Mouse (Mus musculus) urinary bladder, postnatal 10 days (tissue): ENCODE measurements around the gene Rgs8.

Source experiments
- DNase-seq: peaks from one replicate; pipeline ENCODE4 v3.0.0; 2022; ENCODE audit warnings: low spot score

The Rgs8 gene

DNA sequence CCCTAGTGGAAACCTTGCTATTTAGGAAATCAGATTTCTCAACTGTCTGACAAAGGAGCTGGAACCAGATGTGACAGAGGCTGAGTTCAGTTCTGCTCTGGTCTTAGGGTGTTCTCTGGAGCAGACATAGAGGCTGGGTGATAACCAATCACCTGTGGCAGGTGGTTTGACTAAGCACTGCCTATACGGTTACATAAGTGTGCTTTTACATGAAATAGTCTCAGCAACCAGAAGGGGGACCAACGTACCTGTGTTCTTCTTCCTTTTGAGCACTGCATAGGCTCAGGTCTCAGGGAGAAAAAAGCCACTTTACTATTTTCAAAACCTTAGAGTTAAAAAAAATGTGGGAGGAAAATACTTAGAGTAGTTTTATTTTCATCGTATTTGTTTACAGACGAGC is 22.8 kb downstream of the Rgs8 start:
- DNase-seq, result no peak

DNA sequence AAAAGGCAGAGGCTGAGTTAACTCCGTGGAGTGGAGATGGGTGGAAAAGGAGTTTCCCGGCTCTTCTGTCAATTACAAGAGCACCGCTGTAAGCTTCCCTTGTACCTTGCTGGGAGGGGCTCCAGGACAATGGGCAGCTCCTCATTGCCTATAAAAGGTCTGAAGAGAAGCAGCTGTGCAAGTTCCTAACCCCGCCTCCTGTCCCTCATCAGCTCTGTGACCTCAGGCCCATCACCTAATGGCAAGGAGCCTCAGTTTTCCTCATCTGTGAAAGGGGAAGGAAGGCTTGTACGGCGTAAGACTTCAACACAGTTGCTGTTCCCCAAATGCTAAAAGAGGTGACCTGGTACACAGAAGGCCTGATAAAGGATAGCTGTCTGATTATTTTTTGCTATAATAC is 24.8 kb downstream of the Rgs8 start:
- DNase-seq, result no peak

DNA sequence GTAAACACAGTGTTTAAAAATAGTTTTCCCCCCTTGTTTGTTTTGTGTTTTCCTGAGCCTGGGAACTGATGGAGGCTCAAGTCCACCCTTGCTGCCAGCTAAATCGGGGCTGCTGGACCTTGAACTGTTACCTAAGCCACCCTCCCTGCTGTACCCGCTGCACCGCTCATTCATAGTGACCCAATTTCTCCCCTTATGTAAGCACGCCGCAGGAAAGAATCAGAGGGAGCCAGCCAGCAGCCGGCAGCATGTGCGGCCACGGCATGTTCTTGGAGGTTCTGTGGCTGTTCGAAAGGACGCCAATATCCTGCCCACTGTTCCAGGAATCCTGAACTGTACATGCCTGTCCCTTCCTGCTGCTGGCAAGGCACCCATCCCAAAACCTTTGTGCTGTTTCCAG is 26.3 kb downstream of the Rgs8 start:
- no peak for DNase-seq

DNA sequence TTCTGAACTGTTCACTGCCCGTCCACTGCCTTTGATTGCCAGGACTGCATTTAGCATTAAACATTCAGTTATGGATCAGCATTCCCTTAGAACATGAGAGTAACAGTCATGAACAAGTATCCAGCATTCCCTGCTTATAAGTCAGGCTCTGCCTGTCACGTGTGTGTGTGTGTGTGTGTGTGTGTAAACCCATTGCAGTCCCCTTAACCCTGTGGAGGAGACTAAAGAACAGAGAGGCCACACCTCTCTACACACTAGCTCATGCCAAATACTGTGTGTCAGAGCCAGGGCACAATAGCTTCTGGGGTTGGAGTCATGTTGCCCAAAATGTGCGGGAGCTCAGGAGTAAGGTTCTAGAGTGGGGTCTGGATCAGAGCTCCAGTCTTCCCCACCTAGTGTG is 26.8 kb downstream of the Rgs8 start:
- DNase-seq, result no peak

DNA sequence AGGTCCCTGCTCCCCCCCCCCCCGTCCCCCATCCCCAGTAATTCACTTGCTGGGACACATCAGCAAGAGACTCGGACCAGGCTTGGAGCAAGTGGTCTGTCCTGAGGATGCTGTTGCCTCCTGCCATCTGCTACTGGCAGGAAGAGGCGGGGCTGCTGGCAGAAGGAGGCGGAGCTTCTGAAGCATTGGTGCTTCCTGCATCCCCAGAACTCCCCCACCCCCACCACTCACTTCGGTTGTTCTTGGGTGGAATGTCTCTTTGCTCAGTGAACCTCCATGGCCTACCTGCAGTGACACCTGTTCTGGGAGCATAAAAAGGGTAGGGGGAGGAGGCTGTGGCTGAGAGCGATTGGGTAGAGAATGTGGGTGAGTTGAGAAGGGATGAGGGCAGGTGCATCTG is 27.5 kb downstream of the Rgs8 start:
- no peak for DNase-seq

DNA sequence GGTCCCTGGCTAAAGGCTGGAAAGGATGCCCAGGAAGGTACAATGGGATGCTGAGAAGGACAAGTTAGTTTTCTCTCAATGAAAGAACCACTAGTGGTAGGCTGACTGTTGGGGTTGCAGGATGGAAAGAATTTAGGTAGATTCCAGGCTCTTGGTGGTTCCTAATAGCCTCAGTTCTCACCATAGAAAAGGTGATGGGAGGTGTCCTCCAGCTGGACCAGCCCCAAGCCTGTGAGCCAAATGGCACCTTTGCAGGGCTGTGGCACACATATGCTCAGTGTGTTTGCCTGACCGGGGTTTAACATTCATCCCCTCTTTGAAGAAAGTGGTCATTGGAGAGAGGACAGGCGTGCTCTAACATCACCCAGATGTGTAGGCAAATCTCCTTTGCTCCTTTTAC is 28.2 kb downstream of the Rgs8 start:
- DNase-seq, result no peak

DNA sequence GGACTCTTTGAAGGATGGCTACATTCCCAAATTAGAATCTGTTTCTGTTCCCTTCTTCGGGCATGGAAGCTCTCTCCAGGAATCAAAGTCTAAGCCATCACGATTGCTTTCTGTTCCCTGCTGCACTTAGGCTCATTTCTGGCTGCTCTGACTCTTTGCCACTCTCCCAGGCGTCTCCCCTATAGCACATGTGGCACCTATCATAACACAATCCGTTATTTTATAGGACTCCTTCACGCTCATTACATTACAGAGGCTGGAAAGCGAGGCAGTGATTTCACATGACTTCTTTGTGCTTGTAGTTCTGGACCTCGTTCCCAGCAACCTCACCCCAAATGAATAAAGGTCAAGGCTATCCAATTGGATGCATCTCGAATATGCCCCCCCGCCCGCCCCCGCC is 30.4 kb downstream of the Rgs8 start:
- no peak for DNase-seq

DNA sequence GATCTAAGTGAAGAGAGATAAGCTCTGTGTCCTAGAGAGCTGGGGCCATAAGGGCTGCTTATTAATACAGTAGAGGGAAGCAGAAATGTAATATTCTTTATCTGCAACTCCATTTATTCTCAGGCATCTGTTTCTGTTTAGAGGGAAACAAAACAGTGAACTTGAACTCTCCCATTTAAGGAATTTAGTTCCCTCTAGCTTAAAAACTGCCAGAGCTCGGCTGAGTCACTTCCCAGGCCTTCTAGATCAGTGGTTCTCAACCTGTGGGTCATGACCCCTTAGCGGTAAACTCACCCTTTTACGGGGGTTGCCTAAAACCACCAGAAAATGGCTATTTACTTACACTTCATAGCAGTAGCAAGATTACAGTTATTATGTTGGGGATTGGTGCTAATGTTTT is 32.8 kb downstream of the Rgs8 start:
- no peak for DNase-seq

DNA sequence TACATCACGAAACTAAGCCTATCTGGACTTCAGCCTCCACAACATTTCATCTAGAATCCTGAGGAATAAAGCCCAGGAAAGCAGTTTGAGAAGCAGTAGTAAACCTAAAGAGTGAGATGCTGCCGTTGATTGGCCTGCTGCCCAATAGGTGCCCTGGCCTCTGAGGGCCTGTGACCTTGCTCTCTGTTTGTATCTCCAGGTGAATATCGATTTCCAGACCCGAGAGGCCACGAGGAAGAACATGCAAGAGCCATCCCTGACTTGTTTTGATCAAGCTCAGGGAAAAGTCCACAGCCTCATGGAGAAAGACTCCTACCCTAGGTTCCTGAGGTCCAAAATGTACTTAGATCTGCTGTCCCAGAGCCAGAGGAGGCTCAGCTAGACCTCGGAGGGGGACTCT is 39.7 kb downstream of the Rgs8 start:
- DNase-seq, result no peak

DNA sequence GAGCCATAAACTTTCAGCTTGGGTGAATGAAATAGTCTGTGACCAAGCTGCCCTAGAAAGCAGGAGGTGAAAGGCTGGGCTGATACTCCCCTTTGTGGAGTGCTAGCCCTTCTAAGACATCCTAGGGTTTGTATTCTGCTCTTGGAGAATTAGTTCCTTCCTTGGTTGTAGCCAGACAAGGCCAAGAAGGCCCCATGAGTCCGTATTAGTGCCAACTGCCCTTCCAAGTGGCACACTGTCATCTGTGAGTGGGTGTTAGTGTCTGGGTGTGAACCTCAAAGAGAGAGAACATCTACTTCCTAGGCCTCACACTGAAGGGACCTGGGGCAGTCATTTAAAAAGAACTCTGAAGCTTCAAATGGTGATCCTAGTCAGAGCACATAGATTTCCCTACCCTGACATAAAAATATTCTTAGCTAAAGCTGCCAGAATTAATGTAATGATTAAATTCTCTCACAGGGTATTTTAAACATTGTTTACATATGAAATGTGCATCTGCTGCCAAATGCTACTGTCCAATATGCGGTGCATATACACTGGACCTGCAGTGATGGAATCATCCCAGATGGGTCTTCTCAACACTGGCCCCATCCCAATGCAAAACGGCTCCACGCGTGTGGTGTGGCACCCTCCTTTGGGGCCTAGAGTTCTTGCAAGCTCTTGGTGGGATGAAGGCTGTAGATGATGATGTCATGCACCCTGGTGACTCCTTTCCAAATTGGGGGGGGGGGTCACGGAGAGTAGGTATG is 41.7 kb downstream of the Rgs8 start:
- DNase-seq, result no peak

DNA sequence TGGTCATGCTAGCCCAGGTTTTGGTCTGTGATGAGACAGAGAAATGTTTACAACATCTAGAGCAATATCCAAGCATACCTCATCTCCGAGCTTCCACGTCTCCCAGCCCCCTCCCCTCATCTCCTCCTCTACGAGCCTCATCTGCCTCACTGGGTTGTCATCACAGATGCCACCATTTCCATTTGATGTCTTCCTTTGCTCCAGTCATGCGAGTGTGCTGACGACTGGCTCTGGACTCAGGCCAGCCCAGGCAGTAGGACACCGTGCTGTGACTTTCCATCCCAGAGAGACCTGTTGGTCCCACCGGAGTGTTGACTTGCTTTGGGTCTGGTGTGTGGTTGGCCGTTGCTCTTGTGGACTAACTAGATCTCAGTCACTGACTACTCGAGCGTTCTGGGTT is 42.6 kb downstream of the Rgs8 start:
- DNase-seq, result no peak

DNA sequence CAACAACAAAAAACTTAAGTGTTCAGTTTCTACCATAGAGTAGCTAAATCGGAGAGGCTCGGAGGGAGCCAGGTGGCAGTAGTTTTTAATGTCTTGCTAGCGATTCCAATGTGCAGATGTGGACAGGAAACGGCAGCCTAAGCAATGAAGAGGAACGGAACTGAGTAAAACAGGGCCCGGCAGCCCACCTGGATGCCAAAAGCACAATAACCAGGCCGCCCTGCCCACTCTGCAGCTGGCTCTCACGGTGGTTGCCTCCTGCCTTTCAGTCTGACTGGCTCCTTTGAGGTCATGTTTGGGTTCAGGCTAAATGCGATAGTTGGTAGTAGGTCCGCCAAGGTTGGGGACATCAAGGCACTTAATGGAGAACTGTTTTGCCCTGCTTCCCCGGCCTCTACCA is 43.3 kb downstream of the Rgs8 start:
- no peak for DNase-seq

DNA sequence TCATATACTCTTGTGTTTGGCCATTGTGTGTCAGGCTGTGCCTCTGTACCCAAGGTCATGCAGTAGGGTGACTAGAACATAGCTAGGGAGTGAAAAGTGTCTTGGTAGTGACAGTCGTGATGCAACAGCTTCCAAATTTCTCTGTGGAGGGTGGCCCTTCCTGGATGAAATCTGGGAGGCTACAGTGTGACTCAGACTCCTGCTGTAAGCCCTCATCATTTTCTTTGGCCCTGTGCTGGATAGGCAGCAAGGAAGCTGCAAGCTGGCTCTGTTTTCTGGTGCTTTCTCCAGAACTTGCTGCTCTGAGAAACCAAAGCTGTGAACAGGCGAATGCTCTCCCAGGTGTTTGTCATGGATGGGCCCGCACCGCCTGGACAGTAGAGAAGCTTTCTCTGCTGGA is 43.7 kb downstream of the Rgs8 start:
- DNase-seq, result no peak

DNA sequence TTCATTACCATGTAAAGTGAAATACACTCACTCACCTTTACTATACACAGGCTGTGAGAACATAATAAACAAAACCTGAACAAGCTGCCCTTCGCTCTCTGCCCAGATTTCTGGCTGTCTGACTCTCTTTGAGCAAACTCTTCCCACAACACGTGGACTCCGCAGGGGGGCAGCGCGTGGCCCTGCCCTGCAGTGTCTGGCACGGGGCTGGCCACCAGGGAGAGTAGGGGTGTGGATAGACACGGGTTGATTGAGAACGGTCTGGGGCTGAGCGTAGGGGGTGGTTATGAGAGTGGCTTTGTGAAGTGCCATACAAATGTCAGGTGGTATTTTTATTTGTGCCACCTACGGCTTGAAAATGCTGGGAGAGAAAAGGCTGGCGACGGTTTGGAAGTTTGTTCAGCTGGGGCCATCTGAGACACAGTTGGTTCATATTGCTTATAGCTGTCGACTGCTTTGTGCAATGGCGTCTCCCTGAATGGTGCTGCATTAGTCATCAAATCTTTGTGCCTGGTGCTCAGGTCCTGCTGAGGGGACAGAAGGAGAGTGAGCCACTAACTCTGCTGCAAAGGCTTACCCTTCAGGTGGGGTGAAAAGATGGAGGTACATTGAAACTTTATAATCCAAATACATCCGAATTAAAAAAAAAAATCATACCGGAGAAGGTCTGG is 44.9 kb downstream of the Rgs8 start:
- DNase-seq, result no peak

DNA sequence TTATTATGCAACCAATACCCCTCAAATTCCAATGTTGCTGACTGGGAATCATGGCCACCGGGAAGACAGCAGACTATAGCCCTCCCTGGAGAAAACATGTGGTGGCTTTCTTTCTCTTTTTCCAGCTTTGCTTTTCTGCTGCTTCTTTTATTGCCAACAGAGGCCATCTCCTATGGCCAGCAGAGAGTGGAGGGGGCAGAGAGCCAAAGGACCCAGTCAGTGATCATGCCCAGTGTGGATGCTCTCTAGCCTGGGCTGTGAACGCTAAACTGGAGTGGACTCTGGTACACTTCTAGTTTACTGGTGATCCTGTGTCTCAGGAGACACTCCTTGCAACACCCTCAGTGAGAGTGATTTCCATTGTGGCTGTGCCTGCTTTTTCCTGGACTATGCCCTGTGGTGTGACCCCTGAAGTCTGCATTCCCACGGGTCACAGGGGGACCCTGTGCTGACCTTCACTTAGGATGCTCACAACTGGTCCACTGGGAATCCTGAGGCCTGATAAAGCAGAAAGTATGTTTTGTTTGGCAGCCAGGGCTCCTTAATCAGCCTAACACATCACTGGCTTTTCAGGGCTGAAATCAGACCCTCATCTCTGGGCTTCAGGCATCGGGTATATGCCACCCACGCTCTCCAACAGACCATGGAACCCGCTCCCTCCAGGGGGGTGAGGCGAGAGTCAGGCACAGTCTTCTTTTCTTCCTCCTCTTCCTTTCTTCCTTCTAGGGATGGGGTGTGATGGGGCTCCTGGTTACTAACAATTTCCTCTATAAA is 45.7 kb downstream of the Rgs8 start:
- DNase-seq, result no peak

DNA sequence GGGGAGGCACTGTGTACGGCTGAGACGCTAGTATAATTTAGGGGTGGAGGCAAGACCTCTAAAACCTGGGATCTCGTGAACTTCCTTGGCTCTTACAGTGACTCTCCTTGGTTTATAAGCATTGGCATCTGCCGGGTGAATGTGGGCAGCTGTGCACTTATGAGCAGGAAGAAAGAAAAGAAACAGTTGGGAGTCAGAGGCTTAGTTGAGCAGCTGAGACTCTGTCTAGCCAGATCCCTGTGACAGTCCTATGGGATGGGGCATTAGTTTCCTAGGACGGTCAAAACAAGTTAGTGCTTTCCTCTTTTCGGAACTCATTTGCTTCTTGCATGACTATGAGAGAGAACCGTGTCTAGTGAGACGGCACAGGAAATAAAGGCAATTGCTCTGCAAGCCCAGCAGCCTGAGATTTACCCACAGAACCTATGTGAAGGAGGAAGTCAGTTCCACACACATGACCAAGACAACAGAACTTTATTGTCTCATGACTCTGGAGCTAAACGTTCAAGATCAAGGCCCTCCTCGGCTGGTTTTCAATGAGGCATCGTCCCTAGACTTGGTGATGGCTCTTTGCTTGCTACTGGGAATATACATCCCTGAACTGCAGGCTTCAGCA is 47.7 kb downstream of the Rgs8 start:
- no peak for DNase-seq

DNA sequence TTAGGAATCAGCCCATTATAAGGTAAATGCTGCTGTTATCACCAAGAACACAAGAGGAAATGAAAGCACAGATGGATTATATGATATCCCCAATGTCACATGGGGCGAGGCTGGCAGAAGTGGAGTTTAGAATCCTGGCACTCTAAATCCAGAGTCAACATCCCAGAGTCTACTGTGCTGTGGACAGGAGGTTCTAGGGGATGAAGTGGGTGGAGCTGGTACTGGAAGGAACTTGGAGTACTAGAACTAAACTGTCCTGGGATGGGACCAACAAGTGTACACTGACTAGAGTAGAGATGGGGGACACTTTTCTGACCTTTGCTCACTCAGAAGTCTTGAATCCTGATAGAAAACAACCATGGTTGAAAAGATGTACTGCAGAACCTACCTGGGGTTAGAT is 48.6 kb downstream of the Rgs8 start:
- DNase-seq, result no peak

DNA sequence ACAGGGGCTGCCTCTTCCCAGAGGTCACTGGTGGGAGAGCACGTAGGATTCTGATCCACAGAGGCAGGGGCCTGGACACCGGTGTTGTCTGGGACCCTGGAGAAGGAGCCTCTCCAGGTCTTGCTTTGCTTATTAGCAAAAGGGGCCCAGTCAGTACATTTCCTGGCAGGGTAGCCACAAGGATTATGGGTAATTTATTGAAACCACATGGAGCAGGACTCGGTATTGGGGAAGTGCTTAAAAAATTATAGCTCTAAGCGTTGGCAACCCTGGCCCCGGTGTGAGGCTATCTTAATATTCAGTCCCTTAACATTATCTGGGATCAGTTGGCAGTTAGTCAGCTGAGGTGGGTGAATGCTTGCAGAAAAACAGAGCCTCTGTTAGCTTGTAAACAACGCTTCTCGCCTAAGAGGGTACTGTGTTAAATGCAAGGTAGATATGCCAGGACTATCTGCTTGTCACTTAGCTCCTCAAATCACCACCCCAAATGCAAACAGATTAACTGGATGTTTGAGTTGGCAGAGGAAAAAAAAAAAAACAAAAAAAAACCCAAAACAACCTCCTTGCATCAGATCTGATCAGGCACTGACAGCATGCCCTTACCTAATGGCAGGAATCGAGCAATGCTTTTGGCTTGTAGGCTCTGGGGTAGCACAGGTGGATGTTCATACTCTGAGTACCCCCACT is 49.5 kb downstream of the Rgs8 start:
- no peak for DNase-seq

DNA sequence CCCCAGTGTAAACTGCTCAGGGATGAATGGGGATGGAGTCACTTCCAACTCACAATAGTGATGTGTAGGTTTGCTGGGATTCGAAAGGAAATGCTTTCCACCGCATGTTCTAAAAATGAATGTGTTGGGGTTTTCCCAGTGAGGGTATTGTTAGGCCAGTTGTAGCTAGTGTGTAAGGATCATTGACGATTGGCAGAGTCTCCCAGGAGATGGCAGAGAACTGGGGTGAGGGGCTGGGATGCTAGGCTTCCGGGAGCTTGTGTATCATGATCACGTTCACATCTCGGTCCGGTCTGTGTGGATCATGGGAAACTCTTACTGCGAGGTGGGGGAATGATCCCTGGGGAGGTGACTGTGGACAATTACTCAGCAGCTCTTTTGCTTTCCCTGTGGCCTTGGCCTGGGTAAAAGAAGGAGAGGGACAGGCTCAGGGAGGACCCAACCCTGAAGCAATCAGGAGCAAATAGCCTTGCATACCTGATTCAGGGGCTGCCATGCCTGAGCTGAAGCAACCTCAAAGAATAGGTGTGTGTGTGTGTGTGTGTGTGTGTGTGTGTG is 50.1 kb downstream of the Rgs8 start:
- no peak for DNase-seq

DNA sequence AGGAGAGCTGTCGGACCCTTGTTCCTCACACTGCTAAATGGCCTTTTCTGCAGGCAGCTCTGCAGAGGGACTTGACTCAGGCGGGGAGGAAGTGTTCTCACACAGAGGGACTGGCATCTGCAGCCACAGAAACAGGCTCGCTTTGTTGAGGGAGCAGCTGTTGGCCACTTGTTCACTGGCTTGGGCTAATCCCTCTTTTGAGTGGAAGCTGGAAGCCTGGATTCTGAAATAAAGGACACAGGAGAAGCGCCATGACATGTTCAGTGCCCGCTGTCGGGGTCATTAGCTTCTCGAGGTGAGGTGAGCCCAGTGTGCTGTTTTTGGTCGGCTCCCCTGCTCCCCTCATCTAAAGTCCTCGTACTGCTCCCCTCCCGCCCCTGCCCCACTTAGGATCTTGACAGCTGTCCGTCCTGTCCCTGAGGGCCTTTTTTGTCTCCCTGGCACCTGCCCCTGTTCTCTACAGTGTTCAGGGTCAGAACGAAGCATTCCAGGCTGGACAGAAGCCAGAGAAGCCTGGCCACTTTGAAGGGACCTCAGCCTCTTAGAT is 50.7 kb downstream of the Rgs8 start:
- no peak for DNase-seq

DNA sequence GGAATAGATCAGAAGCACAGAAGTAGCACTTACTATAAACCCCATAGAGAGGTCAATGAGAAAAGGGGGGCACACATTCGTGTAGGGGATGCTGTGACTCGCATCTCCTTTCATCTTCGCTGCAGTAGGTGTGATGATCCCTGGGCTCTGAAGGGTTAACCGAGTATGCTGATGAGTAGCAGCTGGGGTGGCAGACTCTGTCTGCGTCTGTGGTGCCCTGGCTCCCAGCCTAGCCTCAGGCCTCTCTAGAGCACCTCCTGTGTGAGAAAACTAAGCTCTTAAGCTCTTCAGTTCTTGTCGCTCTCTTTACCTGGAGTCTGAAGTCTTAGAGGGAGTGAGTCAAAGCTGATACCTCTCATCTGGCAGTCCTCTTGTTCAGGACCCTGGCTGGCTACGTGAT is 51.3 kb downstream of the Rgs8 start:
- no peak for DNase-seq

DNA sequence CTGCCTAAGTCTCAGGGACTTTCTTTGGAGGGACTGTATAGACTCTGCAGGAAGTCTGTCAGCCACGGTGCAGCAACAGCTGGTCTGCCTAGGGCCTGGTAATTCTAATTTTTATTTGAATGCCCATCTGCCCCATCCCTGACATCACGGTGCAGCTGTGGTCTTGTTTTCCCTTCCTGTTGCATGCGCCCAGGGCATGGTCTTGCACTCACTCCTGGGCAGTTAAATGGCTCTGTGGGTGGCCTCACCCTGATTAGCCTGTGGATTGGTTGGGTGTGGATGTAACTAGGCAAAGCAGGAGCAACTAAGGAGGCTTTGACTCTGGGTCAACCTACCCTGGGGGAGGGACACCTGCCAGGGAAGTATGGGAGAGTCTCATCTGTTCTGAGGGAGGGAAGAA is 52.2 kb downstream of the Rgs8 start:
- DNase-seq, result no peak
